Mouse (Mus musculus) layer of hippocampus, postnatal 10 days (tissue): ENCODE results near the gene Siah2. TPM values are rescaled to one million over a fixed set of nuclear protein-coding genes. Genes with fewer than 3 reads are reported as not detected.
A peak's percentile ranks its signal among the peaks of the same experiment; 100 is the strongest.

Experiments used
- DNase-seq, 2 experiments: peaks; one replicate each; pipeline ENCODE4 v3.0.0; 2021; ENCODE audit warnings: low spot score in 2 of 2
- total RNA-seq, 2 experiments: library from RNA; stranded (reverse); gene quantifications; 2 replicates each; pipeline ENCODE4 v1.2.3; 2021

The Siah2 gene
- total RNA-seq, 2 experiments from 2014 or later: 17.0 to 19.4 TPM

- DNase-seq: no peak
These were observed 3.3 kb upstream of the Siah2 start for GRCm38 (mm10) chr3:58695507-58695906.

DNA sequence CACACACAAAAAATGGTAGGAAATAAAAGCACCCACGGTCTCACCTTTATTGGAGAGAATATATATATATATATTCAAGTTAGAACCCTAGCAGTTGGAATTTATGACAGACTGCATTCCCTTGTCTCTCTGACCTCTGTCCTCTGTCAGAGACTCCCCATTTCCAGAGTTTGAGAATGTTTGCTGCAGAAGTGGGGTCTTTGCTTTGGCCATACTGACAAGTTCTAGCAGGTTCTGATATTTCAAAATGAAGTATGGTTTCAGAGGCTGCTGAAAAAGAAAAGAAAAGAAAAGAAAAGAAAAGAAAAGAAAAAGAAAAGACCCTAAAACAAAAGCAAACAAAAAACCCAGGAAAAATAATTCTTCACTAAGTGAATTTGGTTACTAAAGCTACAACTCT lies 2.8 kb upstream of the Siah2 start:
- no peak for DNase-seq

DNA sequence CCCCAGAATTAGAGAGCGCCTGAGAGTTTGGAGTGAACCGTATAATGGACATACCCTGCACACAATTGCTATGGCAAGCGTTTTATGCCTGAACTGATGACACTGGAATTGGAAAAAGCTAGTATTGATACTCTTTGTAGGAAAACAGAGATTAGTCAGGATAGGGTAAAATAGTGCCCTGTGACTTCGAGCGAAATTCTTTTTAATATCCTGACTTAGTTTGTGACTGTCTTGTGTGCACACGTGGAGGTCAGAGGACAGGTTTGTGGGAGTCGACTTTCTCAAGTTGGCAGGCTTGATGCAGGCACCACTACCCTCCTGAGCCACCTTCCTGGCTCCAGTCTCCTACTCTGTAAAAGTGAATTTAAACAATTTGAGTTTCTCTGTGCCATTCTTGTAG lies 1.1 kb upstream of the Siah2 start:
- no peak for DNase-seq

- DNase-seq: peak; percentile 50 to 62
These were observed 743 bp downstream of the Siah2 start for GRCm38 (mm10) chr3:58691374-58691939.

DNA sequence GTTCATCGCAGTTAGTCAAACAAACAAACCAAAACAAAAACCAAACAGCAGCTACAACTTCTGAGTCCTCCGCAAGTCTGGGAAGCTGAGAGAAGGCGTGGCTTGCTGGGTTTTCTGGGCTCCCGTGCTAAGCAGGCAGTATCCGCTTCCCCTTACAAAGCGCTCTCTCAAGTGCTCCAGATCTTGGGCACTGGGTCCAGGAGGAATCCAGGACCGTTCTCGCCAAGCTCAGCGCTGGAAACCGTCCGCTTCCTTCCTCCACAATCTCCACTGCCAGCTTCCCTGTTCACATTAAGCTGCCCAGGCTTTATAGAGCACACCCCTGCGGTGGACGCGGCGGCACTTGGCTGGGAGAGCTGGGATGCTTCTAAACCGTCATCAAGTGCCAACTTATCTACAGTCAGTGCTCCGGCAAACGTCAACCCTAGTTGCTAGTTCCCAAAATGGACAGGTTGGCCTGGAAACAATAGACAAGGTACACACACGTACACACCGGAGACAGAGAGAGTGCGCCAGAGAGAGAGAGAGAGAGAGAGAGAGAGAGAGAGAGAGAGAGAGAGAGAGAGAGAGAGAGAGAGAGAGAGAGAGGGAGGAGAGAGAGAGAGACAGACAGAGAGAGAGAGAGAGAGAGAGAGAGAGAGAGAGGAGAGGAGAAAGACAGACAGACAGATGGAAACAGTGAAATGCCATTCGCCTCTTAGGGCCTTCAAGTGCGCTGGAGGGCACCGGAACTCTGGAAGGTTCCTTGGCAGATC lies 1.4 kb downstream of the Siah2 start:
- DNase-seq: peak; percentile 56 to 67

- no peak for DNase-seq
These were observed 2.5 kb downstream of the Siah2 start for GRCm38 (mm10) chr3:58689721-58690120.

- no peak for DNase-seq
These were observed 3.1 kb downstream of the Siah2 start for GRCm38 (mm10) chr3:58689105-58689504.

- DNase-seq: no peak
These were observed 3.6 kb downstream of the Siah2 start for GRCm38 (mm10) chr3:58688551-58688950.

DNA sequence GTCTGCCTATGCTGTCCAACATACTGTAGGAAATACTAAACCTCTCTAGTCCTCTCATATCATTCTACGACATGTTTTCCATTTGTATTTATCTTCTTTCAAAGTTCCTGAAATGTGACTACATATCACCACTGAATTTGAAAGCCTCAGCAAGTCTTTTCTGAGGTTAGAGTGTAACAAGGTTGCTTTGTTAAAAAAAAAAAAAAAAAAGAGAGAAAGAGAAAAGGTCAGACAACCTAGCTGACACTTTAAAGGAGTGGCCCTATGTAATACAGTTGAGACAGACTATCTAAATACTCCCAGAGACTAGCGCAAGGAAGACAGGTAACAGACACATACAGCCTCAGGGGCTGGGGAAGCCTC lies 5.3 kb downstream of the Siah2 start:
- no peak for DNase-seq

- DNase-seq: no peak
These were observed 5.8 kb downstream of the Siah2 start for GRCm38 (mm10) chr3:58686206-58686921.

DNA sequence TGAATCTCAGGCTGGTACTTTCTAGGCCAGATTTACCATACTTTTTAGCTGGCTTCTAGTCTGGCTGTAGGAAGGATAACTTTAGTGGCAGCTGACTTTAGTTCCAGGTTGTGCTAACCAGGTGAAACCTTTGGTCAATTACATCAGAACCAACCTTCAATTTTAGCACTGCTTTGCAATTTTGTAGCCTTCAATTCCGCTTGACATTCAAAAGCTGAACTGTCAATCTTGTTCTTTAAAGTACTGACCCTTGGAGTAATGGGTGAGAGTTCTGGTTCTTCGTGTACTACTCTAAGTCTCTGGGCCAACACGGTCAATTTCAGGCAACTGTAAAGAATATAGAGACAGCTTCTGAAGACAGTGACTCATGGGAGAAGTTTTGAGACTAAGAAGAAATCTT lies 6.8 kb downstream of the Siah2 start:
- no peak for DNase-seq

GRCm38 (mm10) chr3:58683346-58683745 lies 8.9 kb downstream of the Siah2 start:
- DNase-seq: no peak

GRCm38 (mm10) chr3:58682336-58682735 lies 9.9 kb downstream of the Siah2 start:
- no peak for DNase-seq

- DNase-seq: no peak
These were observed 10.4 kb downstream of the Siah2 start for GRCm38 (mm10) chr3:58681831-58682230.

GRCm38 (mm10) chr3:58680943-58681637 lies 11.1 kb downstream of the Siah2 start:
- DNase-seq: no peak

- no peak for DNase-seq
These were observed 12.2 kb downstream of the Siah2 start for GRCm38 (mm10) chr3:58679996-58680395.

DNA sequence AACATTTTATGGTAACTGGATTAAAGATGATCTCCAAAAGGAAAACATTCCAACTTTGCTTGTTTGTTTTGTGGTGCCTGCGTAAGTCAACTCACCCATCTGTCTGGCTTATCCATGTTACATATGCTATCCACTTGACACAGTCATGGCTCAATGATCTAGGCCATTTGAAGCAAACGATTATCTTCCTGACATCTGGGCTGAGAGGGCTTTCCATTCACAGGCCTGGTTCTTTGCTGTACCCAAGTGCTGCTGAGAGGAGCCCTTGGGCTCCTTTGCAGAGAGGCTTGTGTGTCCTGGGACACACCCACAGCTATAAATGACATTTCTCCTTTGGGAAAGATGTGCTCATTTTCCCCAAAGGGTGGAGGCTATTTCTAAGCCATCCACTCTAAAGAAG lies 13.3 kb downstream of the Siah2 start:
- DNase-seq: no peak

- no peak for DNase-seq
These were observed 13.8 kb downstream of the Siah2 start for GRCm38 (mm10) chr3:58678384-58678783.

DNA sequence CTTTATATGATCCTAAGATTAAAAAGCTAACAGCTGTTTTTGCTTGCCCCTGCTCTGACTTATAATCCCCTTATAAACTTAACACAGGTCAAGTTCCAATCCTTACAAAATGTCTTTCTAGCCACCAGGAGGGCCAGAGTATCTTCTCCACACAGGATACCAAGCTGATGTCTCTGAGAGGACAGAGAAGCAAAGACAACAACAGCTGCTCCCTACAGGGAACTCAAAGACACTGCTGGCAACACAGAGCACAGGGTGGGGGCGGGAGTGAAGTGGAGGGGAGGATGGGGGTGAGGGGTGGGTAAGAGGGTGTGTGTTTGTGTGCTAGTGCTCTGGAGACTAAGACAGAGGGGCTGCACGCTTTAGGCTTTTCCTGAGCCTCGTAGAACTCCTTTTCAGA lies 14.6 kb downstream of the Siah2 start:
- no peak for DNase-seq

DNA sequence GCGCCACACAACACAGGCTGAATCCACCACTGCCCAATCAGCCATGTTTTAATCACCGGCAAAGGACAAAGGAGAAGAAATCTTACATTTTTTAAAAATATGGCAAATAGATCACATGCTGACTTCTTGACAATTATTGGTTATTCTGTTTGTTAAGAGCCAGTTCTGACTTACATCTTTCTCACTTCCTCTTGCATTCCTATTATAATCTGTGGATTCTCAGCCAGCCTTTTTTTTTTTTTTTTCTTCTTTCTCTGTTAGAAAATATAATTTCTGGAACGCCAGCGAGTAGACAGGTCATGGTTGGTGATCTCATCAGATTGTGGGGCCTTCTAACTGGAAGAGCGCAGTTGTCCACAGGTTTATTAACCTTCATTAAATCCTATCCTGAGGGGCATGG lies 18.9 kb downstream of the Siah2 start:
- DNase-seq: no peak

GRCm38 (mm10) chr3:58672481-58673183 lies 19.6 kb downstream of the Siah2 start:
- DNase-seq: no peak
